Mouse (Mus musculus): ENCODE results near the gene Rbms3. TPM values are rescaled to one million over a fixed set of nuclear protein-coding genes. Genes with fewer than 3 reads are reported as not detected.

The Rbms3 gene
- polyA plus RNA-seq, 1 experiment from 2014 or later: not detected

- Histone ChIP-seq H3K36me3 (ENCODE audit: inconsistent target) (no peaks in the 10 kb centered on the region), H3K27ac (no peak overlapping the region), H3K4me3 (ENCODE audit: inconsistent target) (no peak overlapping the region), H3K79me2 (ENCODE audit: inconsistent target) (no peaks in the 10 kb centered on the region)
- 62% methylated on average over 2 of the region's 2 CpGs for WGBS (ENCODE audit: missing documents)
Observed at GRCm38 (mm10) chr9:116569680-116570079, 1060.0 kb downstream of the Rbms3 start.

DNA sequence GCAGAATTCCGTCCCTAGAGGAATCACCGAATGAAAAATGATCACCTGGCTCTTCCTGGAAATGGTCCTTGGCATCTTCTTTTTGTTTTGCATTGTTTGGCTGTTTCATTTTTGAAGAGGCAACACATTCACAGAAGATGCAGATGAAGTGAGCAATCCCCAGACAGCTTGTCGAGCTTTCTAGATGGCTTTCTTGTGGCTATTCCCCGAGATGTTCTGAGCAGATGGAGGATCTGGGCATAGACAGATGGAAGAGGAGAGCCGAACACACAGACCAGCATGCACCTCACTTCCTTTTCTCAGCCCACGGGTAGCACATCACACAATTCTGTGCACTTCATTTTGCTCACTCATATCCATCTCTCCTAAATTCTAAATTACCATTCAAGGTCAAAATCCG lies 1063.0 kb downstream of the Rbms3 start:
- Histone ChIP-seq H3K27ac (no peak overlapping the region), H3K4me3 (ENCODE audit: inconsistent target) (no peak overlapping the region), H3K36me3 (ENCODE audit: inconsistent target) (no peaks in the 10 kb centered on the region), H3K79me2 (ENCODE audit: inconsistent target) (no peaks in the 10 kb centered on the region)
- 85% methylated on average over 7 of the region's 7 CpGs for WGBS (ENCODE audit: missing documents)

DNA sequence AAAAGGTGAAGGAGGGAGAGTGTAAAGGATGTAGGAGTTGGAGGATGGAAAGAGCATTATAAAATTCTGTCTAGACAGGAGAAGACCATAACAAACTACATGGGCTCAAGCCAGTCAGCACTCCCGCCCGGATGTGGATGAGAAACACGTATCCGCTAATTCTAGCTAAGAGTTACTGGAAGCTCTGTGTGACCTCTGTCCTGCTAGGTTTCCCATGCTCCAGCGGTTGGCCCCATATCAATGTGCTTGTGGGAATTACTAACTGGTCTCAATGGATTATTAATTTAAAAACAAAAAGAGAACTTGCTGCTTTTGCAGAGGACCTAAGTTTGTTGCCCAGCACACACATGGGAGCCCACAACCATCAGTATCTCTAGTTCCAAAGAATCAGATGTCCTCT lies 1071.9 kb downstream of the Rbms3 start:
- H3K79me2 ChIP-seq (ENCODE audit: inconsistent target): no peaks in the 10 kb centered on the region
- H3K27ac ChIP-seq: no peak overlapping the region
- H3K36me3 ChIP-seq (ENCODE audit: inconsistent target): no peaks in the 10 kb centered on the region
- WGBS (ENCODE audit: missing documents): 85% methylated on average over 5 of the region's 5 CpGs
- H3K4me3 ChIP-seq (ENCODE audit: inconsistent target): no peak overlapping the region

DNA sequence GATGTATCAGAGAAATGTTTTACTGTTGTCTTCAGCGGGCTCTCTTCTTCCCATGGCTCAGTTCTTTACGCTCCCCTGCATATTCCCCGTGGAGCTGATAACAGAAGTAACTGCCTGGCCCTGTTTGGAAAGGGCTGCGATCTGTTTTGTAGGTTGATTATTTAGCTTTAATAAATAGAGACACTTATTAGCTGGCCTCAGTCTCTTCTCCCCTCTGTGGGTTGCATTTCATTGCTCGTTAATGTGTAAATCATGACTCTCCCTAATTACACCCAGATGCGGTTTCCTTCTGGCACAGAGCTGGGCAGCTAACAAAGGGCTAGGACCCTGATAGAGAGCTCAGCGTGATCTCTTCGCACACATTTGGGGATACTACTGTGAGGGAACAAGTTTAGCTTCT lies 1073.1 kb downstream of the Rbms3 start:
- Histone ChIP-seq H3K4me3 (ENCODE audit: inconsistent target) (no peak overlapping the region), H3K36me3 (ENCODE audit: inconsistent target) (no peaks in the 10 kb centered on the region), H3K79me2 (ENCODE audit: inconsistent target) (no peaks in the 10 kb centered on the region), H3K27ac (no peak overlapping the region)
- 85% methylated on average over 8 of the region's 8 CpGs for whole genome bisulfite sequencing (ENCODE audit: missing documents)

DNA sequence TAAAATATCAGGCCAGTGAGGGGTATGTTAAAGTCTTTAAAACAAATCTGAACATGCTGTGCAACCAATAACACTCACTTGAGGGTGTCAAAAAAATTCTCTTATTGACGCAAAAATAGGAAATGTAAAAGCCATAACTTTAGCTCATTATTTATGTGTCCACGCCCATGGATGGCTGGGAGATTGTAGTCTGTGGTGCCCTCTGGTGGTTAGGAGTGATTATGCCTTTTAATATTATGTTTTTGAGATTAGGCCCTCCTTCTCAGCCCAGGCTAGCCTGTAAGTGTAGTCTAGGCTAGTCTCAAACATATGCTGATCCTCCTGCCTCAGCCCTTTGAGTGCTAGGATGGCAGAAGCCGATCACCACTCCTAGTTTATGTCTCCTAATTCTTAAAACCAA lies 1076.5 kb downstream of the Rbms3 start:
- Histone ChIP-seq H3K4me3 (ENCODE audit: inconsistent target) (no peak overlapping the region), H3K36me3 (ENCODE audit: inconsistent target) (no peaks in the 10 kb centered on the region), H3K27ac (no peak overlapping the region), H3K79me2 (ENCODE audit: inconsistent target) (no peaks in the 10 kb centered on the region)
- WGBS (ENCODE audit: missing documents): 55% methylated on average over 3 of the region's 3 CpGs

- no peak overlapping the region for H3K27ac ChIP-seq
Observed at GRCm38 (mm10) chr9:116546156-116546555, 1083.6 kb downstream of the Rbms3 start.

DNA sequence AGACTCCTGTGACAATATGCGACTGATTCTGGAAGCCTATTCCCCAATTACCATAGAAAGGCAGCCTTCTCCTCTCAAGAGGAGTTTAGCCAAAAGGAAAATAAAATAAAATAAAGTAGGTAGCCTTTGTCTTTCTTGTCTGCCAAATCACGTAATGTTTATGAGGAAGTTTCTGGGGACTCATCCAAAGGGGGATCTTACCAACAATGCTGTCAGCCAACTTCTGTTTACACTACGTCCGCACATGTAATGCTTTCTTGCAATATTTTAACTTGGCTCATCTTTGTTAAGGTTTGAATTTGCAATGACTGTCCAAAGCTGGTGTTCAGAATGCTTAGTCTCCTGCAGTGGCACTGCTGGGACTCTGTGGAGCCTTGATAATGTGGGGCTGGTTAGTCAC lies 1086.9 kb downstream of the Rbms3 start:
- 90% methylated on average over 4 of the region's 4 CpGs for WGBS (ENCODE audit: missing documents)
- no peaks in the 10 kb centered on the region for H3K36me3 ChIP-seq (ENCODE audit: inconsistent target)
- no peak overlapping the region for H3K4me3 ChIP-seq (ENCODE audit: inconsistent target)
- no peaks in the 10 kb centered on the region for H3K79me2 ChIP-seq (ENCODE audit: inconsistent target)
- H3K27ac ChIP-seq: no peak overlapping the region

More at GRCm38 (mm10) chr9:116546156-116546555, 1083.6 kb downstream of the Rbms3 start:
- H3K36me3 ChIP-seq (ENCODE audit: inconsistent target): no peaks in the 10 kb centered on the region
- whole genome bisulfite sequencing (ENCODE audit: missing documents): 100% methylated on average over 4 of the region's 4 CpGs
- no peak overlapping the region for H3K4me3 ChIP-seq (ENCODE audit: inconsistent target)
- no peaks in the 10 kb centered on the region for H3K79me2 ChIP-seq (ENCODE audit: inconsistent target)

- H3K4me3 ChIP-seq (ENCODE audit: inconsistent target): no peak overlapping the region
- WGBS (ENCODE audit: missing documents): 33% methylated on average over 7 of the region's 7 CpGs
- no peaks in the 10 kb centered on the region for H3K36me3 ChIP-seq (ENCODE audit: inconsistent target)
- H3K27ac ChIP-seq: no peak overlapping the region
- H3K79me2 ChIP-seq (ENCODE audit: inconsistent target): no peaks in the 10 kb centered on the region
Observed at GRCm38 (mm10) chr9:116541976-116542375, 1087.7 kb downstream of the Rbms3 start.

- no peak overlapping the region for H3K27ac ChIP-seq
- H3K79me2 ChIP-seq (ENCODE audit: inconsistent target): no peaks in the 10 kb centered on the region
- 68% methylated on average over 3 of the region's 3 CpGs for WGBS (ENCODE audit: missing documents)
- H3K36me3 ChIP-seq (ENCODE audit: inconsistent target): no peaks in the 10 kb centered on the region
- no peak overlapping the region for H3K4me3 ChIP-seq (ENCODE audit: inconsistent target)
Observed at GRCm38 (mm10) chr9:116535709-116536108, 1094.0 kb downstream of the Rbms3 start.

GRCm38 (mm10) chr9:116533381-116533780 lies 1096.3 kb downstream of the Rbms3 start:
- WGBS (ENCODE audit: missing documents): 77% methylated on average over 5 of the region's 5 CpGs
- no peak overlapping the region for H3K4me3 ChIP-seq (ENCODE audit: inconsistent target)
- H3K36me3 ChIP-seq (ENCODE audit: inconsistent target): no peaks in the 10 kb centered on the region
- no peak overlapping the region for H3K27ac ChIP-seq
- no peaks in the 10 kb centered on the region for H3K79me2 ChIP-seq (ENCODE audit: inconsistent target)

DNA sequence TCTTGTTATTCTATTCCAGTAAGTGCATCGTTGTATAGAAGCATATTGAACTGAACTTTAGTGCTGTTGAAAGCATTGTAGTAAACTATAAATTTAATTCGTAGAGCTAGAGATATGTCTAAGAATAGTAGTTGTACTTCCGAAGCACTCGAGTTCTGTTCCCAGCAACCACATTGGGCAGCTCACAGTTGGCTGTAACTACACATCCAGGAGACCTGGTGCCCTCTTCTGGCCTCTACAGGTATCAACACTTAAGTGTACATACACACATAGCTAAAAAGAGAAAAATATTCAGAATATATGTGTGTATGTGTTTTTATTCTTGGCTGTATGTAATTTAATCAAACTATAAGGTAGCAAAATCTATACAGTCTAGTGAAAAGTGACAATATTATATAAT lies 1098.6 kb downstream of the Rbms3 start:
- Histone ChIP-seq H3K4me3 (ENCODE audit: inconsistent target) (no peak overlapping the region), H3K27ac (no peak overlapping the region), H3K79me2 (ENCODE audit: inconsistent target) (no peaks in the 10 kb centered on the region), H3K36me3 (ENCODE audit: inconsistent target) (no peaks in the 10 kb centered on the region)
- WGBS (ENCODE audit: missing documents): 92% methylated on average over 4 of the region's 4 CpGs

DNA sequence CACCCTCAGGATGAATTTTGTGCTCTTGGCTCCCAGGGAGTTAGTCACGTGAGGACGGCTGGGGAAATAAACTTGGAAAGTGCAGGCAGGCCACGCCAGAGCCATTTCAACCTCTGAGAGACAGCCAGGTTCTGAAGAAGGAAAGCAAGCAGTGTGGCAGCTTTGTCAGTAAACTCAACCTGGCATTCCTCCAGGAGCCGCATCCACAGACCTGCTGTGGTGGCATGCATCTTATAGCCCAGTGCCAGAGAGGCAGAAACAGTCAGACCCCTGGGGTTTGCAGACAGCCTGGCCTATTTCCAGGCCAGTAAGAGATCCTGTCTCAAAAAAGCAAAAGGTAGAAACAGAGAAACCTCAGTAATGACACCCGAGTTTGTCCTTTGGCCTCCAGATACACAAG lies 1105.3 kb downstream of the Rbms3 start:
- no peaks in the 10 kb centered on the region for H3K36me3 ChIP-seq (ENCODE audit: inconsistent target)
- no peaks in the 10 kb centered on the region for H3K79me2 ChIP-seq (ENCODE audit: inconsistent target)
- WGBS (ENCODE audit: missing documents): 78% methylated on average over 5 of the region's 5 CpGs
- no peak overlapping the region for H3K4me3 ChIP-seq (ENCODE audit: inconsistent target)
- H3K27ac ChIP-seq: no peak overlapping the region

All from macrophage (primary cell).